Mouse (Mus musculus): ENCODE measurements around the gene Maneal.

The Maneal gene

GRCm38 (mm10) chr4:124890831-124891230 lies 28.9 kb upstream of the Maneal start:
- peaks cover 95% of the 10 kb centered on the region for H3K27me3 ChIP-seq (ENCODE audit: insufficient read depth, low read length)
- no peaks in the 10 kb centered on the region for H3K36me3 ChIP-seq (ENCODE audit: insufficient read depth, low read length)

GRCm38 (mm10) chr4:124889935-124890334 lies 28.0 kb upstream of the Maneal start:
- no peaks in the 10 kb centered on the region for H3K9me3 ChIP-seq (ENCODE audit: low read length)
- H3K4me1 ChIP-seq (replicated peaks; ENCODE audit: low read depth, low read length) = peaks cover 42% of the 10 kb centered on the region
- H3K4me3 ChIP-seq (replicated peaks; ENCODE audit: low read length) = no peak overlapping the region
- no peaks in the 10 kb centered on the region for H3K36me3 ChIP-seq (ENCODE audit: insufficient read depth, low read length)
- TF ChIP-seq NANOG (IDR thresholded peaks at IDR 0.05; ENCODE audit: borderline replicate concordance, low read length) = no peak
- no peak for TF ChIP-seq CTCF (conservative IDR thresholded peaks at IDR 0.05; ENCODE audit: low read length)
- TF ChIP-seq POU5F1 (IDR thresholded peaks at IDR 0.05; ENCODE audit: borderline replicate concordance, low read length) = no peak
- peaks cover 95% of the 10 kb centered on the region for H3K27me3 ChIP-seq (ENCODE audit: insufficient read depth, low read length)

More at GRCm38 (mm10) chr4:124890831-124891230, 28.9 kb upstream of the Maneal start:
- TF ChIP-seq CTCF (conservative IDR thresholded peaks at IDR 0.05; ENCODE audit: low read length) (no peak), NANOG (IDR thresholded peaks at IDR 0.05; ENCODE audit: borderline replicate concordance, low read length) (no peak)
- Histone ChIP-seq H3K4me3 (replicated peaks; ENCODE audit: low read length) (no peak overlapping the region), H3K9me3 (ENCODE audit: low read length) (no peaks in the 10 kb centered on the region), H3K4me1 (replicated peaks; ENCODE audit: low read depth, low read length) (peaks cover 43% of the 10 kb centered on the region)

GRCm38 (mm10) chr4:124888702-124889101 lies 26.7 kb upstream of the Maneal start:
- no peak overlapping the region for H3K4me3 ChIP-seq (replicated peaks; ENCODE audit: low read length)
- H3K4me1 ChIP-seq (replicated peaks; ENCODE audit: low read depth, low read length) = peaks cover 33% of the 10 kb centered on the region
- no peak for TF ChIP-seq CTCF (conservative IDR thresholded peaks at IDR 0.05; ENCODE audit: low read length)
- TF ChIP-seq NANOG (IDR thresholded peaks at IDR 0.05; ENCODE audit: borderline replicate concordance, low read length) = no peak
- TF ChIP-seq POU5F1 (IDR thresholded peaks at IDR 0.05; ENCODE audit: borderline replicate concordance, low read length) = no peak
- no peaks in the 10 kb centered on the region for H3K36me3 ChIP-seq (ENCODE audit: insufficient read depth, low read length)
- H3K9me3 ChIP-seq (ENCODE audit: low read length) = no peaks in the 10 kb centered on the region
- H3K27me3 ChIP-seq (ENCODE audit: insufficient read depth, low read length) = peaks cover 94% of the 10 kb centered on the region

GRCm38 (mm10) chr4:124882151-124882729 lies 20.3 kb upstream of the Maneal start:
- peak overlapping the region; percentile 80 for H3K4me3 ChIP-seq (replicated peaks; ENCODE audit: low read length)
- no peaks in the 10 kb centered on the region for H3K36me3 ChIP-seq (ENCODE audit: insufficient read depth, low read length)
- H3K4me1 ChIP-seq (replicated peaks; ENCODE audit: low read depth, low read length) = peaks cover 45% of the 10 kb centered on the region
- no peak for TF ChIP-seq CTCF (conservative IDR thresholded peaks at IDR 0.05; ENCODE audit: low read length)
- TF ChIP-seq NANOG (IDR thresholded peaks at IDR 0.05; ENCODE audit: borderline replicate concordance, low read length) = no peak
- no peak for TF ChIP-seq POU5F1 (IDR thresholded peaks at IDR 0.05; ENCODE audit: borderline replicate concordance, low read length)
- peaks cover 6% of the 10 kb centered on the region for H3K9me3 ChIP-seq (ENCODE audit: low read length)
- peaks cover 86% of the 10 kb centered on the region for H3K27me3 ChIP-seq (ENCODE audit: insufficient read depth, low read length)

GRCm38 (mm10) chr4:124881341-124881908 lies 19.5 kb upstream of the Maneal start:
- H3K9me3 ChIP-seq (ENCODE audit: low read length) = peaks cover 6% of the 10 kb centered on the region
- H3K4me3 ChIP-seq (replicated peaks; ENCODE audit: low read length) = peak overlapping the region; percentile 80
- H3K27me3 ChIP-seq (ENCODE audit: insufficient read depth, low read length) = peaks cover 78% of the 10 kb centered on the region
- TF ChIP-seq POU5F1 (IDR thresholded peaks at IDR 0.05; ENCODE audit: borderline replicate concordance, low read length) (no peak), CTCF (conservative IDR thresholded peaks at IDR 0.05; ENCODE audit: low read length) (no peak), NANOG (IDR thresholded peaks at IDR 0.05; ENCODE audit: borderline replicate concordance, low read length) (no peak)
- peaks cover 45% of the 10 kb centered on the region for H3K4me1 ChIP-seq (replicated peaks; ENCODE audit: low read depth, low read length)
- no peaks in the 10 kb centered on the region for H3K36me3 ChIP-seq (ENCODE audit: insufficient read depth, low read length)

GRCm38 (mm10) chr4:124880599-124880998 lies 18.6 kb upstream of the Maneal start, which contains the start of gene Epha10:
TSS of gene Epha10 (plus strand) at chr4:124880899.
- H3K4me1 ChIP-seq (replicated peaks; ENCODE audit: low read depth, low read length) = peaks cover 38% of the 10 kb centered on the region
- TF ChIP-seq NANOG (IDR thresholded peaks at IDR 0.05; ENCODE audit: borderline replicate concordance, low read length) (no peak), CTCF (conservative IDR thresholded peaks at IDR 0.05; ENCODE audit: low read length) (no peak), POU5F1 (IDR thresholded peaks at IDR 0.05; ENCODE audit: borderline replicate concordance, low read length) (no peak)
- H3K9me3 ChIP-seq (ENCODE audit: low read length) = peaks cover 6% of the 10 kb centered on the region
- peaks cover 70% of the 10 kb centered on the region for H3K27me3 ChIP-seq (ENCODE audit: insufficient read depth, low read length)
- H3K36me3 ChIP-seq (ENCODE audit: insufficient read depth, low read length) = no peaks in the 10 kb centered on the region
- H3K4me3 ChIP-seq (replicated peaks; ENCODE audit: low read length) = peak within 1 kb of the TSS; percentile 80

- H3K36me3 ChIP-seq (ENCODE audit: insufficient read depth, low read length) = no peaks in the 10 kb centered on the region
- TF ChIP-seq CTCF (conservative IDR thresholded peaks at IDR 0.05; ENCODE audit: low read length) = peak; percentile 99
- TF ChIP-seq POU5F1 (IDR thresholded peaks at IDR 0.05; ENCODE audit: borderline replicate concordance, low read length) = no peak
- H3K4me3 ChIP-seq (replicated peaks; ENCODE audit: low read length) = no peak overlapping the region
- H3K27me3 ChIP-seq (ENCODE audit: insufficient read depth, low read length) = no peaks in the 10 kb centered on the region; the same call in none of the 2 replicates
- H3K9me3 ChIP-seq (ENCODE audit: low read length) = no peaks in the 10 kb centered on the region
- H3K4me1 ChIP-seq (replicated peaks; ENCODE audit: low read depth, low read length) = 0 out of 2 replicates have a peak, but pooled peaks cover 4% of the 10 kb centered on the region
Observed at GRCm38 (mm10) chr4:124872719-124873118, 10.7 kb upstream of the Maneal start.

GRCm38 (mm10) chr4:124860446-124860845 lies 1.5 kb downstream of the Maneal start:
- H3K27me3 ChIP-seq (ENCODE audit: insufficient read depth, low read length) = peaks cover 8% of the 10 kb centered on the region; the same call in 1 of the 2 replicates

More at GRCm38 (mm10) chr4:124860446-124860845, 1.5 kb downstream of the Maneal start:
- Histone ChIP-seq H3K36me3 (ENCODE audit: insufficient read depth, low read length) (peaks cover 47% of the 10 kb centered on the region), H3K4me1 (replicated peaks; ENCODE audit: low read depth, low read length) (peaks cover 48% of the 10 kb centered on the region), H3K9me3 (ENCODE audit: low read length) (no peaks in the 10 kb centered on the region), H3K4me3 (replicated peaks; ENCODE audit: low read length) (no peak overlapping the region)
- no peak for TF ChIP-seq NANOG (IDR thresholded peaks at IDR 0.05; ENCODE audit: borderline replicate concordance, low read length)
- TF ChIP-seq POU5F1 (IDR thresholded peaks at IDR 0.05; ENCODE audit: borderline replicate concordance, low read length) = no peak
- TF ChIP-seq CTCF (conservative IDR thresholded peaks at IDR 0.05; ENCODE audit: low read length) = no peak
